Mouse (Mus musculus) testis, adult 2 months (tissue): Measurements from ENCODE around the gene Cd48.

Source experiments
- CTCF ChIP-seq: fragments of 200-500 bp; IDR thresholded peaks from 2 replicates; pipeline ENCODE4 v1.5.1; 2012; ENCODE audit warnings: low read depth, mild to moderate bottlenecking, inconsistent platforms, low read length, moderate library complexity; ENCODE audit not compliant: control insufficient read depth, insufficient read depth, insufficient replicate concordance
- POLR2A ChIP-seq: fragments of 200-500 bp; IDR thresholded peaks from 2 replicates; pipeline ENCODE4 v1.6.1; 2012; ENCODE audit warnings: low read depth, mild to moderate bottlenecking, inconsistent platforms, low read length, moderate library complexity; ENCODE audit not compliant: control insufficient read depth

DNA sequence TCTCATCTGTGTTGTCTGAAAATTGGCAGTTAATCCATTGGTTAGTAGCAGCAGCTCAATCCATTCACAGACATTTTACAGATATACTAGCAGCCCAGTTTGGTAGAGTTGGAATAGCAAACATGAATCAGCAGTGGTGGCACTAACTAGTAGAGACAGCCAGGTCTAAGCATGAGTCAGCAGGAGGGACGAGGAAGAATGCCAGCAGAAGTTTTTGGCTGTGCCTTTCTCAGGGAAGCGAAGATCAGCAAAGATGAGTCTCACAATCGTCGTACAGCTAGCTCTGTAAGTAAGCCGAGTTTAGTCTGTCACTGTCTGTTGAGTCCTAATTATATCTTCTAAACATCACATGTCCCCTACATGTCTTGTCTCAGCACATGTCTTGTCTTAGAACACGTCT is 15.5 kb upstream of the Cd48 start:
- TF ChIP-seq CTCF (no peak), POLR2A (no peak)
